Mouse (Mus musculus): ENCODE measurements around the gene Incenp.
"Not testable (repeated sequence)": the region's sequence is repeated elsewhere in the genome, so short reads cannot be mapped to it uniquely, and the experiment has no call there.

DNA sequence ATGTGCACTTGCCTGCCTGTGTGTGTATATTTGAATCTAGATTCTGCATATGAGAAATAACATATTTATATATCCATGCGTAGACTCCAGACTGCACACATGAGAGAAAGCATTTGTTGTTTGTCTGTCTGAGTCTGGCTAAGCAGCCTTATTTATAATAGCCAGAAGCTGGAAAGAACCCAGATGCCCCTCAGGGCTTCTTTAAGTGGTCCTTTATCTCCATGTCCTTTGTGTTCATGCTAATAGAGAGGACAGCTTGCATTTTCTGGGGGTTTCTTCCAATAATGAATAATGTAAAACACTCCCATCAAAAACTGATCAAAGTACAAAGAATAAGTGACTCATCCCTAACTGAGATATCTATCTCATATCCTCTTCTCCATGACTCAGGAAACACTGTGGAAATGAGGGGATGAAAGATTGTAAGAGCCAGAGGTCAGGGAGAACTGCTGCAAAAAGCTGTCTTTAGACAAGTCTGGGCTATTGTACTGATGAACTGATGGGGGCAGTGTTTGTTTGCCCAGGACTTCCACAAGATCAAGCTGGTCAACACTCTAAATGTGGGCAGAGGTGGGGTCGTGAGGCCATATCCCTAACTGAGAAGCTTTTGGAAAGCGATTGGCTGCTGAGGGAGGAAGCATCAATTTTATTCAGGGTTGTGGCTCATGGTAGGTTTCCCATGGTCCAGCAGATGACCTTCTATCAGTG is 49.8 kb downstream of the Incenp start:
- TF ChIP-seq CTCF, EP300 (IDR thresholded peaks at IDR 0.05; ENCODE audit: low read depth): not testable (repeated sequence)
